Mouse (Mus musculus): Measurements from ENCODE around the gene Chrm1. TPM values are rescaled to one million over a fixed set of nuclear protein-coding genes. Genes with fewer than 3 reads are reported as not detected.
"Not testable (repeated sequence)": the region's sequence is repeated elsewhere in the genome, so short reads cannot be mapped to it uniquely, and the experiment has no call there.

Chrm1 gene
- polyA plus RNA-seq, 1 experiment from 2014 or later = 0.06 TPM

GRCm38 (mm10) chr19:8718357-8718756 lies 54.8 kb downstream of the Chrm1 start:
- Histone ChIP-seq H3K9ac (ENCODE audit: low read depth, low read length) (no peak overlapping the region), H3K4me2 (no peak overlapping the region), H3K4me3 (ENCODE audit: low read depth, low read length) (no peak overlapping the region), H3K4me1 (ENCODE audit: control insufficient read depth, insufficient read depth, low read length) (peaks cover 9% of the 10 kb centered on the region), H3K27me3 (ENCODE audit: control insufficient read depth, insufficient read depth, low read length) (no peaks in the 10 kb centered on the region), H3K9me3 (replicated peaks; ENCODE audit: control insufficient read depth, low read length) (no peaks in the 10 kb centered on the region), H3K36me3 (ENCODE audit: control insufficient read depth, insufficient read depth, low read length) (no peaks in the 10 kb centered on the region), H3K27ac (ENCODE audit: low read depth, low read length) (no peak overlapping the region)
- no peak for ATAC-seq (replicated peaks; ENCODE audit: insufficient number of reproducible peaks, low FRiP score, low TSS enrichment)
- 67% methylated on average over 3 of the region's 3 CpGs for WGBS (ENCODE audit: insufficient replicate concordance)

- not testable (repeated sequence) for H3K4me2 ChIP-seq; H3K36me3 ChIP-seq (ENCODE audit: control insufficient read depth, insufficient read depth, low read length); H3K9ac ChIP-seq (ENCODE audit: low read depth, low read length); H3K9me3 ChIP-seq (replicated peaks; ENCODE audit: control insufficient read depth, low read length); H3K4me3 ChIP-seq (ENCODE audit: low read depth, low read length); H3K4me1 ChIP-seq (ENCODE audit: control insufficient read depth, insufficient read depth, low read length); H3K27me3 ChIP-seq (ENCODE audit: control insufficient read depth, insufficient read depth, low read length); ATAC-seq (replicated peaks; ENCODE audit: insufficient number of reproducible peaks, low FRiP score, low TSS enrichment); H3K27ac ChIP-seq (ENCODE audit: low read depth, low read length)
Measured at GRCm38 (mm10) chr19:8719037-8719436, 55.4 kb downstream of the Chrm1 start.

GRCm38 (mm10) chr19:8721378-8721777 lies 57.8 kb downstream of the Chrm1 start:
- Histone ChIP-seq H3K27me3 (ENCODE audit: control insufficient read depth, insufficient read depth, low read length) (no peaks in the 10 kb centered on the region), H3K36me3 (ENCODE audit: control insufficient read depth, insufficient read depth, low read length) (peaks cover 16% of the 10 kb centered on the region), H3K4me2 (peak overlapping the region; percentile 92), H3K4me1 (ENCODE audit: control insufficient read depth, insufficient read depth, low read length) (peaks cover 15% of the 10 kb centered on the region), H3K9ac (ENCODE audit: low read depth, low read length) (no peak overlapping the region), H3K4me3 (ENCODE audit: low read depth, low read length) (no peak overlapping the region), H3K27ac (ENCODE audit: low read depth, low read length) (no peak overlapping the region), H3K9me3 (replicated peaks; ENCODE audit: control insufficient read depth, low read length) (no peaks in the 10 kb centered on the region)
- WGBS (ENCODE audit: insufficient replicate concordance) = 74% methylated on average over 1 of the region's 1 CpGs
- ATAC-seq (replicated peaks; ENCODE audit: insufficient number of reproducible peaks, low FRiP score, low TSS enrichment) = no peak

- Histone ChIP-seq H3K4me2 (peak overlapping the region; percentile 92), H3K4me1 (ENCODE audit: control insufficient read depth, insufficient read depth, low read length) (peaks cover 15% of the 10 kb centered on the region), H3K9me3 (replicated peaks; ENCODE audit: control insufficient read depth, low read length) (no peaks in the 10 kb centered on the region), H3K4me3 (ENCODE audit: low read depth, low read length) (peak overlapping the region; percentile 80), H3K27ac (ENCODE audit: low read depth, low read length) (peak overlapping the region; percentile 96), H3K27me3 (ENCODE audit: control insufficient read depth, insufficient read depth, low read length) (no peaks in the 10 kb centered on the region), H3K36me3 (ENCODE audit: control insufficient read depth, insufficient read depth, low read length) (peaks cover 20% of the 10 kb centered on the region), H3K9ac (ENCODE audit: low read depth, low read length) (peak overlapping the region; percentile 95)
- ATAC-seq (replicated peaks; ENCODE audit: insufficient number of reproducible peaks, low FRiP score, low TSS enrichment) = no peak
- WGBS (ENCODE audit: insufficient replicate concordance) = 56% methylated on average over 4 of the region's 4 CpGs
Measured at GRCm38 (mm10) chr19:8722021-8722420, 58.4 kb downstream of the Chrm1 start.

- Histone ChIP-seq H3K27me3 (ENCODE audit: control insufficient read depth, insufficient read depth, low read length) (no peaks in the 10 kb centered on the region), H3K9me3 (replicated peaks; ENCODE audit: control insufficient read depth, low read length) (no peaks in the 10 kb centered on the region), H3K36me3 (ENCODE audit: control insufficient read depth, insufficient read depth, low read length) (peaks cover 20% of the 10 kb centered on the region), H3K9ac (ENCODE audit: low read depth, low read length) (peak overlapping the region; percentile 95), H3K4me3 (ENCODE audit: low read depth, low read length) (peak overlapping the region; percentile 80), H3K4me1 (ENCODE audit: control insufficient read depth, insufficient read depth, low read length) (peaks cover 15% of the 10 kb centered on the region), H3K4me2 (peak overlapping the region; percentile 92), H3K27ac (ENCODE audit: low read depth, low read length) (peak overlapping the region; percentile 96)
- 0% methylated on average over 5 of the region's 5 CpGs for WGBS (ENCODE audit: insufficient replicate concordance)
- no peak for ATAC-seq (replicated peaks; ENCODE audit: insufficient number of reproducible peaks, low FRiP score, low TSS enrichment)
Measured at GRCm38 (mm10) chr19:8722559-8722906, 58.9 kb downstream of the Chrm1 start.

GRCm38 (mm10) chr19:8722907-8723573 lies 59.5 kb downstream of the Chrm1 start, which contains the start of gene Slc3a2:
TSS of gene Slc3a2 (minus strand) at chr19:8723369.
- peak within 1 kb of the TSS; percentile 96 for H3K27ac ChIP-seq (ENCODE audit: low read depth, low read length)
- H3K9ac ChIP-seq (ENCODE audit: low read depth, low read length) = peak within 1 kb of the TSS; percentile 95
- H3K4me2 ChIP-seq = peak within 1 kb of the TSS; percentile 92
- ATAC-seq (replicated peaks; ENCODE audit: insufficient number of reproducible peaks, low FRiP score, low TSS enrichment) = peak; percentile 93
- H3K9me3 ChIP-seq (replicated peaks; ENCODE audit: control insufficient read depth, low read length) = no peaks in the 10 kb centered on the region
- peaks cover 20% of the 10 kb centered on the region for H3K36me3 ChIP-seq (ENCODE audit: control insufficient read depth, insufficient read depth, low read length)
- WGBS (ENCODE audit: insufficient replicate concordance) = under 1% methylated on average over 50 of the region's 50 CpGs
- peak within 1 kb of the TSS; percentile 80 for H3K4me3 ChIP-seq (ENCODE audit: low read depth, low read length)
- no peaks in the 10 kb centered on the region for H3K27me3 ChIP-seq (ENCODE audit: control insufficient read depth, insufficient read depth, low read length)
- H3K4me1 ChIP-seq (ENCODE audit: control insufficient read depth, insufficient read depth, low read length) = peaks cover 15% of the 10 kb centered on the region

GRCm38 (mm10) chr19:8723574-8724346 lies 60.2 kb downstream of the Chrm1 start:
- H3K36me3 ChIP-seq (ENCODE audit: control insufficient read depth, insufficient read depth, low read length) = peaks cover 20% of the 10 kb centered on the region
- no peaks in the 10 kb centered on the region for H3K9me3 ChIP-seq (replicated peaks; ENCODE audit: control insufficient read depth, low read length)
- peak overlapping the region; percentile 80 for H3K4me3 ChIP-seq (ENCODE audit: low read depth, low read length)
- peak overlapping the region; percentile 92 for H3K4me2 ChIP-seq
- peak overlapping the region; percentile 95 for H3K9ac ChIP-seq (ENCODE audit: low read depth, low read length)
- no peak for ATAC-seq (replicated peaks; ENCODE audit: insufficient number of reproducible peaks, low FRiP score, low TSS enrichment)
- WGBS (ENCODE audit: insufficient replicate concordance) = under 1% methylated on average over 20 of the region's 20 CpGs
- peaks cover 15% of the 10 kb centered on the region for H3K4me1 ChIP-seq (ENCODE audit: control insufficient read depth, insufficient read depth, low read length)
- no peaks in the 10 kb centered on the region for H3K27me3 ChIP-seq (ENCODE audit: control insufficient read depth, insufficient read depth, low read length)
- peak overlapping the region; percentile 87 for H3K27ac ChIP-seq (ENCODE audit: low read depth, low read length)

- ATAC-seq (replicated peaks; ENCODE audit: insufficient number of reproducible peaks, low FRiP score, low TSS enrichment) = no peak
- peak overlapping the region; percentile 80 for H3K4me3 ChIP-seq (ENCODE audit: low read depth, low read length)
- H3K36me3 ChIP-seq (ENCODE audit: control insufficient read depth, insufficient read depth, low read length) = peaks cover 20% of the 10 kb centered on the region
- 2% methylated on average over 2 of the region's 2 CpGs for WGBS (ENCODE audit: insufficient replicate concordance)
- peak overlapping the region; percentile 92 for H3K4me2 ChIP-seq
- H3K4me1 ChIP-seq (ENCODE audit: control insufficient read depth, insufficient read depth, low read length) = peaks cover 15% of the 10 kb centered on the region
- H3K9me3 ChIP-seq (replicated peaks; ENCODE audit: control insufficient read depth, low read length) = no peaks in the 10 kb centered on the region
- peak overlapping the region; percentile 95 for H3K9ac ChIP-seq (ENCODE audit: low read depth, low read length)
- H3K27me3 ChIP-seq (ENCODE audit: control insufficient read depth, insufficient read depth, low read length) = no peaks in the 10 kb centered on the region
- H3K27ac ChIP-seq (ENCODE audit: low read depth, low read length) = peak overlapping the region; percentile 87
Measured at GRCm38 (mm10) chr19:8724392-8724791, 60.8 kb downstream of the Chrm1 start.

Measured in heart, embryonic 11.5 days (tissue).